Mouse (Mus musculus): ENCODE results near the gene Gm17622. TPM values are rescaled to one million over a fixed set of nuclear protein-coding genes. Genes with fewer than 3 reads are reported as not detected.

Gene Gm17622
- not detected for total RNA-seq (2022)

DNA sequence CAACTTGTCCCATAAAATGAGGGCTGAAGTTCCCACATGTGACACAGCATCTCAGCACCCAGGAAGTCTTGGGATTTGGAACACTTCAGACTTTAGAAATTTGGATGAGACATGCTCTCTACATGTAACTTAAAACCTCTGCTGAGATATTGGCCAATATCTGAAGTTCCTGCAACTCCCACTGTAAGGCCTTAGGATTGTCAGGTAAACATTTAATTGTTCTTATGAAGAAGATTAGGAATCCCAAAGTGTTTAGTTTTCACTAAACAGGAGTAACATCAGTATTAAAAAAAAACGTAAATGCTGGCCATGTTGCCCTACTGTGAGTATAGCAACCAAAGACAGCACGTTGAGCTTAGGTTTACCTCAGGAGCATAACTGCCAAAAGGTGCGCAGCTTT is at the start of gene Gm17622:
Gm17622 (plus strand) TSS at position 301 of the 400 bp plus-strand sequence.
- no peak for DNase-seq (ENCODE audit: low spot score in 2 of 2)

DNA sequence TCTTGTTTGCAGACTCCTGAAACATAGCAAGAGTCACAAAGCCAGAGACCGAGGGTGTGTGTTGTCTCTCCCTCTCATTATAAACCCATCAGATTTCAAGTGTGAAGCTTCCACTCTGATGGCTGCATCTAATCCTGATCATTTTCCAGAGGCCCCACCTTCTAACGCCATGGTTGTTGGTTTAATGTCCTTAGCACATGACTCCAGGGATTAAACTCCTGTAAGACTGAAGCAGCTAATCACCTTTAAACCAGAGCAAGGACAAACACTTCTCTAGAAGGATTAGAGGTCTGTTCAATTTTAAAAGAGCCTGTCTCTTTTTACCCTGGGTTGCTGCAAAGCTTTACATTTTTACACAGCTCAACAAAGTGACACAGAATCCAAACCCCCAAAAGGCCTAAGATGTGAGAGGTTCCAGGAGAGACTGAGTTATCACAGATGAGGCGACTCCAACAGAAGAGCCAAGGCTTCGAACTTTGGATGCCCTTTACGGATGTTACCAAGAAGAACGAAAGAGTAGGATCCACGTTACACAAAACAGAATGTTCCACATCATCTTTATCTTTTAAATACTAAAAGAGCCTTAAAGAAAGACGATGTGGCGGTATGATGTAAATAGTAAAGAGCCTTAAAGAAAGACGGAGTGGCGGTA is 40.2 kb upstream of the Gm17622 start:
- DNase-seq (ENCODE audit: low spot score in 2 of 2), result no peak

DNA sequence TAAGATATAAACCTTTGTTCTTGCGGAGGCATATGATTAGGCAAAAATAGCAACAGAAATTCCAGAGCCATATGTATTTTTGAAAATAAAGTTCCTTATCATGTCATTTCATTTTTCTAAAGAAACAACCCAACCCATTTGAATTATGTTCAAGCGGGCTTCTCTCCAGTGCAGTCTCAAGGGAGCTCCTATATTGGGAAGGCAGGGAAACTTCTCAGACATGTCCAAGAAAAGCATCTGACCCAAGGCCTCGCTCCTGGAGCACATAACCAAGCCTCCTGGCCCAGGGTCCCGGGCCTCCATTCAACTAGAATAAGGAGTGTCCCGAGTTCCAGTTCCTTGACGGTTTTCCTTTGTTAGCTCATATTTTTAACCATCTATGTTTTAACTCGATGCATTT is 39.7 kb upstream of the Gm17622 start:
- DNase-seq (ENCODE audit: low spot score in 2 of 2), result no peak

DNA sequence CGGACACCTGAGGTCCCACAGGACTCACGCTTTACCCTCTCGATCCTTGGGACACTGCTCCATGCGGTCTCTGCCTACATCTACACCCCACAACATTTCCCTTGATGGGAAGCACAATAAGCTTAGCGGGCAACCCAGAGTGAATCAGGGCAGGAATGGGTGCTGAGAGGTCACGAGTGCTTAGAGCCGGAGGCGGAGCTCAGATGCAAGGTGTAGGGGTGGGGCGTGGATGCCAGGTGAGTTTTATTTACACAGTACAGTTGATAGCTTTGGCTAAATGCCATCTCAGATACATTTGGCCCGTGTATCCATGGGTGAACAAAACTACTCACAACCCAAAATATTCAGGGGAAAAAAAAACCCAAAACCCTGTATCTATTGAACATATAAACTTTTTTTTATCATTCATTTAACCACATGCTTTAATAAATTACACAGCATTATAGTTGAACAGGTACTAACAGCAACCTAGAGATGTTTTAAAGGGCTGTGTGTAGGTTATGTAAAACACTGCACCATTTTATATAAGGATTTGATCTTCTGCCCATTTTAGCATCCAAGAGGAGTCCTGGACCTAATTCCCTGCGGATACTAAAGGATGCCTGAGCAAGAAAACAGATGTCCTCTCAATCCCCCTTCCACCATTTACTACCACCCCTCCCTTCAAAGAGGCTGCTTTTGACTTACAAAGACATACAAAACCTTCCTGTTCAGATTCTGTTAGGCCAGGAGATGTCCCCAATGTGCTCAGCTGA is 39.0 kb upstream of the Gm17622 start:
- no peak for DNase-seq (ENCODE audit: low spot score in 2 of 2)

DNA sequence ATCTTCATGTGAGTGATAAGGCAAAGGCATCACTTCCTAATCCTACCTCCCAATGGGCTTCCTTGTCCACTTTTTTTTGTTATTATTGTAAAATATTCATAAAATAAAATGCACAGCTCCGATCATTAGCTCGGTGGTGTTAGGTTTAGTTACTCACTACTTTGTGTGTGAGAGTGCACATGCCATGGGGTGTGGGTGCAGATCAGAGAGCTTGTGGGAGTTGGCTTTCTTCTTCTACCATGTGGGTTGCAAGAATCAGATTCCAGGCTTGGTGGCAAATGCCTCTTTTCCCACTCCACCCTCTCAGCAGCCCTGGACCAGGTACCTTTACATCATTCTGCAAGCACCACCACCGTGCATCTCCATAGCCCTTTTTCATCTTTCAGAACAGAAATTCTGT is 37.9 kb upstream of the Gm17622 start:
- DNase-seq (ENCODE audit: low spot score in 2 of 2), result no peak

DNA sequence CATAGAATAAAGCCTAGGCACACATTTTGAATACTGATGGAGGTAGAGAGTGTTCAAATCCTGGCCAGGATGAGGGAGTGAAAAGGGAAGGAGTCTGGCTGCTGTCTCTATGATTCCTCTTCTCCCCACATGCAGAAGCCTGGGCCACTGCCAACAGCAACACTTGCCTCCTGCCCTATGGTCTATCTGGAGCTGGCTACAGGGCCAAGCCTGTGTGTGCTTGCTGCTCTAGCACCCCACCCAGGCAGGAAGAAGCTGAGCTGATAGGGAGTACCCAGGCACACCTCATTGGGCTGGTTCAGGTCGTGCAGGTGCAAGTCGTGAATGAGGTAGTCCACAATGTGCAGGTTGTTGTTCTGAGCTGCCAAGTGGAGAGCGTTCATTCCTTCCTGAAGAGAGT is 36.2 kb upstream of the Gm17622 start:
- DNase-seq (ENCODE audit: low spot score in 2 of 2), result no peak

DNA sequence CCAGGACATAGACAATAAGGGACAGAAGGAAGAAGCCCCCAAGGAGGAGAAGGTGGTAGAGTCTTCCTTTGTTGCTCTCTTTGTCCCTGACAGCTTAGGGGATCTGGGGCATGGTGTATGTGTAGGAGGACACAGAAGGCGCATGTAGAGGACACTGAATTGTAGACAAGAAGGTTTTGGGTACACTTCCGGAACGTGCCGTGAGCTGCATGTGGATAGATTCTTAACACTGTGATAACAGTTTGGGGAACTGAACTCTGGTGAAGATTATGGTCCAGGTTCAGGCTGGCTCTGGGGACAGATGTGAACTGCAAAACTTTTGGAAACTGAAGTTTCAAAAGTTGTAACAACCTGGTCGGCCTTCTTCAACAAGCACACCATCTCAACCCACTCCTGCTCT is 33.0 kb upstream of the Gm17622 start:
- no peak for DNase-seq (ENCODE audit: low spot score in 2 of 2)

DNA sequence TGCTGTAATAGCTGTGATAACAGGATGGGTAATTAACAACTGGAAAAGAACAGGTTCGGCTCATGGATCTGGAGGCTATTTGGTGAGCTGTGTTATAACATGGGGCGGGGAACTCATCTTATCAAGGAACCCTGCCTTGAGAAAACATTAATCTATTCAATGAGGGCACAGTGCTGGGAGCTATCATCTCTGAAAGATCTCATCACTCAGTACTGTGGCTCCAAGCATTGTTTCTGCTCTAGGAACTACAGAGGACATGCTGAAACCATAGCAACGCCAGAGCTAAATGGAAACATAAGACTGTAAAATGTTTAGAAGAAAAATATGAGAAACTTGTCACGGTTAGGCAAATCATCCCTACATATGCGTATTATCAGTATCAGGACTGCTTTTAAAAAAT is 32.5 kb upstream of the Gm17622 start:
- DNase-seq (ENCODE audit: low spot score in 2 of 2), result no peak

DNA sequence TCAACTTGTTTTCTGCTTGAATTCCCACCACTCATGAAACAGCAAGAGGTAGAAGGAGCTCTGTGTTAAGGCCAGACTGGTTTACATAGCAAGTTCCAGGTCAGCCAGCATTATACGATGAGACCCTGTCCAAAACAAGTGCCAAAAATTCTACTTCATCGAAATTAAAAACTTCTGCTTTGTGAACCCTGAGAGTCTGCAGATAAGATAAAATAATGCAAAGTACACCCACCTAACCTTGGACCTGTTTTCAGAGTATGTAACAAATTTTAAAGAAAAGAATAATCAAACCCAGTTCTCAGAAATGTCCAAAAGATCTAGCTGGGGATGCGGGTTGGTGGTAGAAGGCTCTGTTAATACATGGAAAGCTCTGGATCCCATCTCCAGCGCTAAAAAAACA is 31.9 kb upstream of the Gm17622 start:
- no peak for DNase-seq (ENCODE audit: low spot score in 2 of 2)

DNA sequence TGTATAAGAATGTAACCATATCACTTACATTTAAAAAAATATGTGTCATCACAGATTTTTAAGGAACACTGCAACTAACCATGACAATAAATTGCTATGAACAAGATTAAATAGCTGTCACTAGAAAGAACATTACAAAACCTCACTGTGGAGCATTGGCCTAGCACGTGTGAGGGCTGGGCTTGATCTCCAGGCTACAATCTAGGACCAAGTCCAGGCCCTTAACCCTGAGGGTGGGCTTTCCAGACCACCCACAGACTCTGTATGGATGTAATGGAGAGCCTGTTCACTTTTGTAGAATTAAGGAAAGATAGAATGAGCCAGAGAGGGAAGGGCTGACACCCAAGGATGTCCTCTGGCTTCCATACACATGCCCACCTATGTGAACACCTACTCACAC is 27.9 kb upstream of the Gm17622 start:
- no peak for DNase-seq (ENCODE audit: low spot score in 2 of 2)

DNA sequence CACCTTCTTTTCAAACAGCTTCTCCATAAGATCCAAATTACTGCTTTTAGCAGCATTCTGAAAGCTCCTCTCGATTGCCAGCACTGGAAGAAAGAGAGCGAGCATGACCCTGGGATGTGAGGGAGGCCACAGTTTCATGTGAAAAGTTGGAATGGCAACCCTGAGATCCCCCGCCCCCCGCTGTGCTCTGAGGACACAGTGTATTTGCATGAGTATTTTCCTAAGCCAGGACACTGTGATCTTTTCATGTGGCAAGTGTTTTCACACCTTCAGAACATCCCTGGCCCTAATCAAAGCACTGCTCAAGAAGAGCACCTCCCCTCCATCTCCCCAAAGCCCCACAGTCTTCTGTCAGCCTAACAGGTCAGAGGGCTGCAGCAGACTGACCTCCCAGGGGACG is 25.2 kb upstream of the Gm17622 start:
- DNase-seq (ENCODE audit: low spot score in 2 of 2), result no peak

DNA sequence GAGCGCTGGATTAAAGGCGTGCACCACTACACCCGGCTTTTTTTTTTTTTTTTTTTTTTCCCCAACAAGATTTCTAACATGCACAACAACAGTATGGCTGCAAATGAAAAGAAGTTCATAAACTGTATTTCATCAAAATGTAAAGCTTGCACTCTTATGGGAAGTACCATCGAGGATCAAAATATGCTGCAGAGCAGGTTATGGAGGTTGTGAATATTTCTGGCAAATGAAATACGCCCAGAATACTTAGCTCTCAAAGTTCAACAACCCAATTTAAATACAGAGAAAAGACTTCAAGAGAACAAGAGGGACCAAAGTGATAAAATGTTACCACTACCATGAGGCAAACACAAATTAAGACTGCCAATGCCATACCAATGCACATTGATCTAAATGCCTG is 21.9 kb upstream of the Gm17622 start:
- no peak for DNase-seq (ENCODE audit: low spot score in 2 of 2)

DNA sequence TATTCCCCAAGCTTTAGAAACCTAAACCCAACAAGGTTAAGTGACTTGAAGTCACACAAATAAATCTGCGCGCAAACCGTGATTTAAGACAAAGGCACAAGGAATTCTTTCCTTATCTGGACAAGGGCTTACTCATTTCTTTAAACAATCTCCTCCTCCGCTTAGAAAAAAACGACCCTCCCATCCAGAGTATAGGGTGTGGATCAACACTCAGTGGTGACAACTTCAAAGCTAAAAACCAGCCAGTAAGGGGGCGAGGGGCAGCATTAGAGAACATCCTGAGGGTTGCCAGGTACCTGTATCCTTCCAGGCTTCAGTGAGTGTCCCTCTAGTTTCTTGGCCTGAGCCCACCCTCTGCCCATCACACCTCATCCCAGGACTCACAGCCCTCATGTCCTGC is 20.0 kb upstream of the Gm17622 start:
- DNase-seq (ENCODE audit: low spot score in 2 of 2), result no peak

DNA sequence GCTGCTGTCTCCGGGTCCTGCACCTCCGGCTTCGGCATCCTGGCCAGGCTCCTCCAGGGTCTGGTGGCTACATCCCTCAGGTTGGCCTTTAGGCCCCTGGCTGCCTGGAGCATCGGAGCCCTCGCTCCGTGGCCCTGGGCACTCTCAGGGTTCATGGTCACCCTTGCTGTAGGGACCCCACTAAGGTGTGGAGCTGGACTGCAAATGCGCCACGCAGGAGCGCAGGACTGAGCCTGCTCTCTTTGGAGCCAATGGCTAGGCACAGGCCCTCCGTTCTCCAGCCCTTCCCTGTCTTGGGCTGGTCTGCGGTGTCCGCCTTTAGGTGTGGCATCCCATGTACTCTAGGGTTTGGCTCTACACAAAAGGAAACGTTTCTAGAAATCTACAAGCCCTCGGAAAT is 19.6 kb upstream of the Gm17622 start, which contains the start of gene Ankdd1b:
Ankdd1b (minus strand) TSS at position 242 of the 400 bp plus-strand sequence.
- DNase-seq (ENCODE audit: low spot score in 2 of 2), result no peak

DNA sequence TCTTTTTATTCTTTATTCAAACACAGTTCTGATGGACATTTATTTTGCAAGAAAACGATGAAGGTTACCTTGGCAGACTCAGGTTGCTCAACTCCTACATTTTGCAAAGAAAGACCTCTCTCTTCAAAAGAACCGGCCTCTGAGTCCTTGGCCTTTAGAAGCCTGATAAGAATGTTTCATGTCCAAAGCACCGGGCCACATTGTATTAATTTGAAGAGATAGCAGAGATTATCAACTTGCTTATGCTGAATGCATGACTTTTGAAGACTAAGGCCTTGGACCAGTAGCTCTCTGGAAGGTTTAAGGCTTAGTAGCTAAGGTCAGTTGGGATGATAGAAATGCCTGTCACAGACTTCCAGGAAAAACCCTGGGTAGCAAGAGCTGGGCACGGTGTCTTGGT is 13.3 kb upstream of the Gm17622 start:
- no peak for DNase-seq (ENCODE audit: low spot score in 2 of 2)

DNA sequence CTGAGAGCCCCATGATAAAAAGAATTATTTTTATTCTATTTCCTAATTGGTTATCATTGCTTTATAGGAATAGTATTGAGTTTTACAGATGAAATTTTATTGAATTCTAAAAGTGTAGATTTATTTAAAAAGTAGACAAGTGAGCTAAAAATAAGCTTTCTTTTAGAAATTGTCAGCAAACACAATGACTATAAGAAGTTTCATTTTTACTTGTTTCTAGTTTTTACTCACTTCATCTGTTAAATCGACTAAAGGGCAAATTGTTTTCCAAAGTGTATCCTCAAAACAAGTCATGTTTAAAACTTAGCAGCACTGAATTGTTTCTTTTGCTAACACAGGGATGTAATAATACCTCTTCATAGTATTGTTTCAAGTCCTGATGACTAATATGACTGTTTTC is 11.5 kb upstream of the Gm17622 start:
- no peak for DNase-seq (ENCODE audit: low spot score in 2 of 2)

DNA sequence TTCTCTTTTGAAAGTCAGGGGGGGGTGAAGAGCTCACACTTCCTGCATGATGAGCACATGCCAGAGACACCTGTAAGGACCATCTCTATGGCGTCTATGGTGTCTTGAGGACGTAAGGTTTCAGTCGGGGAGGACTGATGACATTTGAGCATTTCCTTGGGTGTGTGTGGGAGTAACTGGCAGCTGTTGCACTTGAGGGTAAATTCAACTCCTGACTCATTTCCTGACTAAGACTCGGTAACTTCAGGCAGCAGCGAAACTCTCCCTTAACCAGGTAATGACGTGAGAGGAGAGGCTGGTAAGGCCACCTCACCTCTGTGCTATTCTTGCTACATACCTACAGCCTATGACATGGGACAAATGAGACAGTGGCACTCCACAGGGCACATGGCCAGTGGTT is 3.3 kb upstream of the Gm17622 start:
- no peak for DNase-seq (ENCODE audit: low spot score in 2 of 2)

DNA sequence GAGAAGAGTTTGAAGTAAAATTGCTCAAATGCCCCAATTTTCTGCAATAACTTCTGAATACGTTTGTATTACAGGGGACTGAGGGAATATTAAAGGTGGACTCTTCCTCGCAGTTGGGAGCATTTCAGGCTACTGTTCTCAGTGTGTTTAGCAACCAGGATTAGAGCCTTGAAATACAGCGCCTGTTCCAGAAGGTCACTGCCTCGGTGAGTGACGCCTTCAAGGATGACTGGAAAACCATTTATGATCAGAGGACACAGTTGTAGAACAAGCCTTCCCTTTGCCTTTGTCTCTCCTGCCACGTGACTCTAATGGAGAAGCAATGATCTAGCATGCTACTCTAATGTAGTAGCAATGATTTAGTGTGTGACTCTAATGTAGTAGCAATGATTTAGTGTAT is 2.6 kb upstream of the Gm17622 start:
- no peak for DNase-seq (ENCODE audit: low spot score in 2 of 2)

DNA sequence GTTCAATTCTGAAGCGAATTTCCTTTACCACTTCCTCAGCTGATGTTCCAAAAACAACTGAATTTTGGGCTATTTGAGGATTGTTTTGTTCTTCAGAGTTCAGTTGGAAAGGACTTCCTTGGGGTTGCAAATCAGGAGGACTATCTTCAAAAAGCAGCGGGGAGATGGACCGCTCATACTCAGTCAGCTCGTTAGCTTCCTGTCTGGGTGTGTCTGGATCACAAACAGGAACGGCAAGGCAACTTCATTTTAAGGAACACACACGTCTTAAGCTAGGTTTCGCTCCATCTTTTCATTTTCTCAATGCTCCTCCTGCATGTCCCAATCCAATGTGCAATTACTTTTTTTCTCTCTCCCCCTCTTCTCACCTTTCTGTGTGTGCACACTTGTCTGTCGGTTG is 6.1 kb downstream of the Gm17622 start:
- DNase-seq (ENCODE audit: low spot score in 2 of 2), result no peak

DNA sequence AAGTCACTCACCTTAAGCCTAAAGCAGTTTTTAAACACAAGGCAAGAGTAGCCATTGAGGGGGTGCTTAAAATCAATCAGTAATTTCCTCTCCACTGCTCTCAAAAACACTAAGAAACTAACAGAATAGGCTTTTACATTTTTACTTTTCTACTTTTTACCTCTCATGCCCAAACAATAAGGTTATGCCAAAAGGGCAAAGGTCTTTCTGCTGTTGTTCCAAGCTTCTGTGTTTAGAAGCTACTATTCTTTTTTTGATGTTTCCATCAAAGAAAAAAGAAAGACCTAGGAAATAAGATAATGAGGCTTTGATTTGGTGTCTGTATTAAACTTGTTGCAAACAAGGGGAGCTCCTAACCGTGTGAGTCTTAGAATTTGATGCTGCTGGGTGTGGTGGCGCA is 9.4 kb downstream of the Gm17622 start:
- DNase-seq (ENCODE audit: low spot score in 2 of 2), result no peak

DNA sequence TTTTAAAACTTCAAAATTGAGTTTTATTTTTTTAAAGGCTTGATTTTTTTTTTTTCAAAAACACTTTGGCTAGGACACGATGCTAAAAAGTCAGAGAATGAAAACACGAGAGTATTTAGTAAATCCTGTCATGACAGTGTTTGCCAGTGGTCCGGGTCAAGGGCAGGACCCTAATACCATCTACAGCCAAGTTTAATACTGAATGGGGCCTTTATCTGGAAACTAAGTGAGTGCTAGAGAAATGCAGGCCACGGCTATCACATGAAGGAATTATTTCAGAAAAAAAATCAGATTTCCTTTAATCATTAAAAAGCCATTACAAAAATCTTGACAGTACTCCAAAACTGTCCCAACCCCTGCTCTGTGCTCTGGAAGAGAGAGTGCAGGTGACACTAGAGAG is 15.1 kb downstream of the Gm17622 start:
- DNase-seq (ENCODE audit: low spot score in 2 of 2), result no peak

DNA sequence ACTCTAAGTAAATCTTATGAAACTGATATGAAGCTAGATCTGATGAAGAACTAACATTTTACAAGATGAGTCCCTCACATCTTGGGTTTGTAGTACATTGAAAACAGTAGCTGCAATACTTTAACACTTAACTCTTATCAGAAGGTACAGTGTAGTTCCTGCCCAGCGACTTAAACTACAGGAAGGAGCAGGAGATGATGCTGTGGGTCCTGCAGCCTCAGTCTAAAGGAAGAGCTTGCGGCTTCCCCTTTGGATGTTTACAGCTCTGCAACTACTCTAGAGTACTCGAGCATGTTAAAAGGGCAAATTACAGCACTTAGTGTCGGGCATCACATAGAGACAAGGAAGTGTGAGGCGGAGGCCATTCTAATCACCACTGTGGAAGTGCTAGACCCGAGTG is 15.8 kb downstream of the Gm17622 start:
- DNase-seq (ENCODE audit: low spot score in 2 of 2), result no peak

DNA sequence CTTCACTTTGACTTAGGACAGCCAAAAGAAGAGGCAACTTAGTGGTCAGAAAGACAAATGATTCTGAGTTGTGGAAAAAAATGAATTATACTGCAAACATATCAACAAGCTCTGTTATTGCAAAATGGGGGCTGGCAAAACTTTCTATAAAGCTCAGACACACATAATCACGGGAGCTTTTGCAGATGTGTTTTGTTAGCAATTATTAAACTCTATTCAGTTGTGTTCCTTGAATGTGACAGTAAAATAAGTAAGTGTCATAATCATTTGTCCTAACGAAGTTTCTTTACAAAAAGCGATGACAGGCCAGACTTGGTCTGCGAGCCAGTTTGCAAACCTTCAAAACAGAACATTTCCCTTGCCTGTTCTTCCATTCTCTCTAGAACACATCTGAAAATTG is 17.0 kb downstream of the Gm17622 start:
- DNase-seq (ENCODE audit: low spot score in 2 of 2), result no peak
